Mouse (Mus musculus): Measurements from ENCODE around the gene Brd3.

Gene Brd3

GRCm38 (mm10) chr2:27471170-27471584 lies 36.3 kb downstream of the Brd3 start:
- DNase-seq (ENCODE audit: extremely low spot score, low spot score): no peak

GRCm38 (mm10) chr2:27470535-27470934 lies 36.9 kb downstream of the Brd3 start:
- DNase-seq (ENCODE audit: extremely low spot score, low spot score): no peak

- no peak for DNase-seq (ENCODE audit: extremely low spot score, low spot score)
These were observed 37.5 kb downstream of the Brd3 start for GRCm38 (mm10) chr2:27469991-27470355.

DNA sequence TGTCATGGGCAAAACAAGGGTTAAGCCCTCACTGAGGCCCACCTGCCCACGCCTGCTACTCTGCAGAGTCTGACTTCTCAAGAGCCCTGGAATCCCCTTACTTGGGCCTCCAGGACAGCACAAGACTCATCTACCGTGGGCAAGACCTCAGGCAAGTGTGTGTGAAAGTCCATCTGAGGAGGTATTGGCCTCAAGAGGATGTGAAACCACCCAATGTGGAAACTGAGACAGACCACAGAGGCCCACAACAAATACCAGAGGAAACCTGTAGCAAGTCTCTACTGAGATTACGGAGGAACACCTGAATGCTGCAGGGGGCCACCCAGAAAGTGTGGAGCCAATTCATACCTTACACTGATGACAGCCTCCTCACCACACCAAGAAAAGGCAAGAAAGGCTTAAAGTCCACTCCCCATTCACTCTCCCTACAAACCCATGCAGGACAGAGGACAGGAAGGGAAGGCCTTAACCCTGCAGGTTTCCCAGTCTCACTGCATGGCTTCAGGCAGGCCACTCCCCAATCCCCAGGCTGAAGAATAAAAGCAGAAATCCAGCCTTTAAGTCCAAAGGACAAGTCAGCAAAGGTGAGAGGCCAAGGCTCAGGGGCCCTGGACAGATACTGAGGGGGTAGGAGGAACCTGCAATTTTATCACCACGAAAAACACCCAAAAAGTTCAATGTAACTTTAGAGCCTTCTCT lies 38.0 kb downstream of the Brd3 start:
- no peak for DNase-seq (ENCODE audit: extremely low spot score, low spot score)

DNA sequence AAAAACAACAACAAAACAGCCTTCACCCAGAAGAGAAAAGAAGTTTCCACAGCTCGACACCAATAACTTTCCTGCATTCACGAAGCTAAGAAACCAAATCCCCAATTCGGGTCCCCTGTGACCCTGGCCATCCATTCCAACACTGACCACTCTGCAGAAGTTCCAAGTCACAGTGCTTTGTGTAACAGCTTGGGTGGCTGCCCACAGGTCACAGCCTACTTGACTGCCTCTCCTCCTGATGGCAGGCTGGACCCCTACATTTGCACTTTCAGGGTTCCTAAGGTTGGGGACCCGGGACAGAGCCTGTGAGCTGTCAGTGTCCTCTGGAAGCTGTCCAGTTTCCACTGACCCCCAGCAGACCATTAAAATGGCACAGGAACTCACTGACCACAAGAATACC lies 44.6 kb downstream of the Brd3 start:
- no peak for DNase-seq (ENCODE audit: extremely low spot score, low spot score)

- no peak for DNase-seq (ENCODE audit: extremely low spot score, low spot score)
These were observed 45.4 kb downstream of the Brd3 start for GRCm38 (mm10) chr2:27461881-27462660.

- no peak for DNase-seq (ENCODE audit: extremely low spot score, low spot score)
These were observed 46.8 kb downstream of the Brd3 start for GRCm38 (mm10) chr2:27460651-27461050.

GRCm38 (mm10) chr2:27460163-27460562 lies 47.3 kb downstream of the Brd3 start:
- DNase-seq (ENCODE audit: extremely low spot score, low spot score): no peak

- DNase-seq (ENCODE audit: extremely low spot score, low spot score): no peak
These were observed 47.7 kb downstream of the Brd3 start for GRCm38 (mm10) chr2:27459735-27460134.

DNA sequence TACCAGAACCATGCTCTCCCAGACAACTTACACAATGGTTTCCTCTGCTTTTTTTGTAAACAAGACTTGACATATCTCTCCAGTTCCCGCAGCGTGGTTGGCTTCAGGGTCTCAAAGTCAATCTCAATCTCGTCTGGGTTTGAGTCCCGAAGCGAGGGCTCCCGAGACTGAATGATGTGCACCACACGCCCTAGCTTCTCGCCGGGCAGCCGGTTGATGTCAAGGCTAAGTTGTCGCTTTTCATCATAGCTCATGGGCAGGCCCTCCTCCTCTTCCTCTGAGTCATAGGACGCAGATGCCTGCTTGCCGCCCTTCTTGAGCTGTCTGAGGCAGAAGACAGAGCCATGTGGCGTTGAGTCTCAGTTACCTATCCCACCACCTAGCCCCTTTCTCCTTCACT lies 57.2 kb downstream of the Brd3 start:
- DNase-seq (ENCODE audit: extremely low spot score, low spot score): no peak

GRCm38 (mm10) chr2:27447782-27448181 lies 59.7 kb downstream of the Brd3 start:
- DNase-seq (ENCODE audit: extremely low spot score, low spot score): no peak

DNA sequence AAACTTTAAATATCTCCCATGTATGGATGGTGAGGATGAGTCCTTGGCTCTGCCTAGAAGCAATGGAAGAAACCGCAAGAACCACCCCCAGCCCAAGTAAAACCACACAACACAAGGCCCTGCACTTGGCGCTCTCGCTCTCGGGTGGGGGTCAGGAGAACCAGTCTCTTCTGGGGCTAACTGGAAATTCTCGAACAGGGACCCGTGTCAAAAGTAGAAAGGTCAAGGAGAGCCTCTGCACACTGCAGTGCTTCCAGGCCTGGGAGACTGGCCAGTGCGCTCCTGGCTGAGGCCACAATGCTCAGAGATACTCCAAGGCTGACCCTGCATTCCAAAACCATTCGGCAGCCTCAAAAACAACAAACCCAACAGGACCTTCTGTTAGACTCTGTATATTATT lies 60.6 kb downstream of the Brd3 start:
- DNase-seq (ENCODE audit: extremely low spot score, low spot score): no peak

GRCm38 (mm10) chr2:27445910-27446309 lies 61.6 kb downstream of the Brd3 start:
- DNase-seq (ENCODE audit: extremely low spot score, low spot score): no peak

DNA sequence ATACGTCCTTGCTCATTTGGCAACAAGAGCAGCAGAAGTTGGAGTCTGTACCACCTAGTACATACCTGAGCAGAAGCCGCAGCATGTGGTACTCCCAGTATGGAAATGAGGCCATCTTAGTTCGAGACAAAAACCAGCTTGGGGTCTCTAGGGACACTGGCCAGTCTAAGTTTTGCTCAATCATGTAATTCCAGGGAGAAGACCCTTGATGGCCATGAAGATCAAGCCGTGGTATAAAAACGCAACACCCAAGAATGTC lies 64.1 kb downstream of the Brd3 start:
- DNase-seq (ENCODE audit: extremely low spot score, low spot score): no peak

GRCm38 (mm10) chr2:27442708-27443449 lies 64.6 kb downstream of the Brd3 start:
- DNase-seq (ENCODE audit: extremely low spot score, low spot score): peak; percentile 35

- DNase-seq (ENCODE audit: extremely low spot score, low spot score): peak; percentile 98
These were observed 65.4 kb downstream of the Brd3 start, which contains the start of gene Brd3os for GRCm38 (mm10) chr2:27441767-27442707. Brd3os (plus strand) TSS chr2:27442324.

- DNase-seq (ENCODE audit: extremely low spot score, low spot score): no peak
These were observed 69.2 kb downstream of the Brd3 start for GRCm38 (mm10) chr2:27438281-27438680.

DNA sequence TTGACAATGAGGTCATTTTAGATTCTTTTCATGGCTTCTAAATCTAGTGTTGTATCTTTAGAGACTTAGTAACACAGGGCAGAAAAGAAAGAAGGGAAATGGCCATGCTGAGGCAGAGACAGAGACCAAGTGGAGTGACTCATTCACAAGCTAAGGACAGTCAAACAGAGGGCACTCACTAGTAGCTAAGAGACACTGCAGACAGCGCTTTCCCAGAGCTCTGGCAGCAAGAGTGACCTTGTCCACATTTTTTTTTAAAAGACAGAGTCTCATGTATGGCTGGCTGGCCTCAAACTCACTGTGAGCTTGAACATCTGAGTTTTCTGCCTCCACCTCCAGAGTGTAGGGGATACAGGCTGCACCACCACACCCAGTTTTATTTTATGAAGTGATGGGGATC lies 69.6 kb downstream of the Brd3 start:
- DNase-seq (ENCODE audit: extremely low spot score, low spot score): no peak

- no peak for DNase-seq (ENCODE audit: extremely low spot score, low spot score)
These were observed 74.9 kb downstream of the Brd3 start for GRCm38 (mm10) chr2:27432599-27432998.

- no peak for DNase-seq (ENCODE audit: extremely low spot score, low spot score)
These were observed 76.8 kb downstream of the Brd3 start for GRCm38 (mm10) chr2:27430621-27431020.

- peak; percentile 93 for DNase-seq (ENCODE audit: extremely low spot score, low spot score)
These were observed 79.4 kb downstream of the Brd3 start for GRCm38 (mm10) chr2:27428071-27428470.
